Mouse (Mus musculus): ENCODE results near the gene Rasgrf1. TPM values are rescaled to one million over a fixed set of nuclear protein-coding genes. Genes with fewer than 3 reads are reported as not detected.

The Rasgrf1 gene
- polyA plus RNA-seq, 1 experiment from 2014 or later = not detected

DNA sequence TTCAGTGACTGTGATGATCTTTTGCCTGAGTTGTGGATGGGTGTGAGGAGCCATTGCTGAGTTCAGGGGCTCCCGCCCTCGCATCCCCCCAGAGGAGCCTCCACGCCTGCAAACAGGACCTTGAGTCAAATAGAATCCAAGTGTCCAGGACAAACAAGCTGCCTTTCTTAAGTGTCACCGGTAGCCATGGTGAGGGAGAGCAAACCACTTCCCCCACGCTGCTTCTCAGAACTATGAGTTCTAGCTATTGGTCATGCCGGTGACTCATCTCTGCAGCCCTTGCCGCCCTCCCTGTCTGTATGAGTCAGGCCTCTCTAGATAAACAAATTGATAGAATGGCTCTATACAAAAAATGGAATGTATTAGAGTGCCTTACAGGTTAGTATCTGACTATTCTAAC is 35.3 kb upstream of the Rasgrf1 start:
- peaks cover 38% of the 10 kb centered on the region for H3K27me3 ChIP-seq (ENCODE audit: control insufficient read depth, insufficient read depth, low read length)

DNA sequence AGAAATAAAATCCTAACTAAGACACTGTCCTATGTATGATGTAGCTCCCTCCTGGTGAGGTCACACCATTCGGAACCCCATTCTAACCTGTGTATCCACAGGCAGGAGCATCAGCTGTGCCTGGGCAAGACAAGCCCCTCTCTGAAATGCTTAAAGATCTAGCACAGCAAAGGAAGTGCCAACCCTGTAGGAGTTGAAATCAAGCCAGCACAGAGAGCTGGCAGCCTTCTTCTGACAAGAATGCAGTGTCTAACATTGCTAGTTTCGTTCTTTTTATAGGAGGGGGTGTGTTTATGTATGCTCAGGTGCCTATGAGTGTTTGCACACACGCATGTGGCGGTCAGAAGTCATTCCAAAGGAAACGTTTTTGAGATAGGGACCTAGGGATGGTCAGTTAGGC is 34.2 kb upstream of the Rasgrf1 start:
- Histone ChIP-seq H3K9ac (ENCODE audit: low read length) (no peak overlapping the region), H3K4me3 (ENCODE audit: low read depth, low read length) (no peak overlapping the region), H3K27ac (ENCODE audit: low read depth, low read length) (no peak overlapping the region), H3K36me3 (ENCODE audit: control insufficient read depth, insufficient read depth, low read length) (no peaks in the 10 kb centered on the region), H3K27me3 (ENCODE audit: control insufficient read depth, insufficient read depth, low read length) (peaks cover 34% of the 10 kb centered on the region), H3K9me3 (ENCODE audit: control insufficient read depth, low read length) (no peaks in the 10 kb centered on the region; the same call in 1 of the 2 replicates), H3K4me2 (ENCODE audit: low read depth, low read length, severe bottlenecking) (no peak overlapping the region), H3K4me1 (replicated peaks; ENCODE audit: control insufficient read depth, insufficient read depth, low read length) (no peaks in the 10 kb centered on the region)
- WGBS = 49% methylated on average over 5 of the region's 5 CpGs
- ATAC-seq (replicated peaks; ENCODE audit: low FRiP score) (no peak), DNase-seq (ENCODE audit: low spot score) (no peak)

More for the DNA sequence above, 35.3 kb upstream of the Rasgrf1 start:
- ATAC-seq (replicated peaks; ENCODE audit: low FRiP score) (no peak), DNase-seq (ENCODE audit: low spot score) (no peak)
- H3K9me3 ChIP-seq (ENCODE audit: control insufficient read depth, low read length) = no peaks in the 10 kb centered on the region; the same call in 1 of the 2 replicates
- H3K27ac ChIP-seq (ENCODE audit: low read depth, low read length) = no peak overlapping the region
- no peaks in the 10 kb centered on the region for H3K4me1 ChIP-seq (replicated peaks; ENCODE audit: control insufficient read depth, insufficient read depth, low read length)
- no peak overlapping the region for H3K4me2 ChIP-seq (ENCODE audit: low read depth, low read length, severe bottlenecking)
- no peaks in the 10 kb centered on the region for H3K36me3 ChIP-seq (ENCODE audit: control insufficient read depth, insufficient read depth, low read length)
- WGBS = 61% methylated on average over 7 of the region's 7 CpGs
- H3K9ac ChIP-seq (ENCODE audit: low read length) = no peak overlapping the region
- no peak overlapping the region for H3K4me3 ChIP-seq (ENCODE audit: low read depth, low read length)

DNA sequence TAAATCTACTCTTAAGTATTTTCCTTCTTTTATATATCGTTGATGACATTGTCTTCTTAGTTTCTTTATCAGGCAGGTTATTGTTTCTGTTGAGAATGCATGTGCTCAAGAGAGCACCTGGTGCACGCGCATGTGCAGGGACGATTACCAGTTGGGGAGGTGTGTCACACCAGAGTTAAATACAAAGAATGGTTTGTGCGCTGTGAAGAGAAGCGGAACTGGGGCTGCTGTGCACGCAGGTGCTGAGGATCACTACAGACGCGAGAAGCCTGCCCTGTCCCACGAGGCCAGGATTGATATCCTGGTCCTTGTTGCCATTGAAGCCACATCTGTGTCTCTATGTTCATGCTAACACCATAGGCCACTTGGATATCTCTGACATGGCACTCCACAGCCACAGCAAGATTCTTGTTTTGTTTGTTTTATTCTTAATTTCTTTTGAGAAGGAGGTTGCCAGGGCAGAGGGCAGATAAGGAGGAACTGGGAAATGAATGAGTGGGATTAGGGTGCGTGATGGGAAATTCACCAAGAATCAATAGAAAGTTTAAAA is 31.2 kb upstream of the Rasgrf1 start:
- no peak for DNase-seq (ENCODE audit: low spot score)
- Histone ChIP-seq H3K36me3 (ENCODE audit: control insufficient read depth, insufficient read depth, low read length) (no peaks in the 10 kb centered on the region), H3K27ac (ENCODE audit: low read depth, low read length) (no peak overlapping the region), H3K4me2 (ENCODE audit: low read depth, low read length, severe bottlenecking) (no peak overlapping the region), H3K9ac (ENCODE audit: low read length) (no peak overlapping the region), H3K4me3 (ENCODE audit: low read depth, low read length) (no peak overlapping the region), H3K9me3 (ENCODE audit: control insufficient read depth, low read length) (no peaks in the 10 kb centered on the region; the same call in 1 of the 2 replicates), H3K4me1 (replicated peaks; ENCODE audit: control insufficient read depth, insufficient read depth, low read length) (no peaks in the 10 kb centered on the region), H3K27me3 (ENCODE audit: control insufficient read depth, insufficient read depth, low read length) (peaks cover 36% of the 10 kb centered on the region)
- ATAC-seq (replicated peaks; ENCODE audit: low FRiP score) = no peak
- 55% methylated on average over 11 of the region's 11 CpGs for WGBS

DNA sequence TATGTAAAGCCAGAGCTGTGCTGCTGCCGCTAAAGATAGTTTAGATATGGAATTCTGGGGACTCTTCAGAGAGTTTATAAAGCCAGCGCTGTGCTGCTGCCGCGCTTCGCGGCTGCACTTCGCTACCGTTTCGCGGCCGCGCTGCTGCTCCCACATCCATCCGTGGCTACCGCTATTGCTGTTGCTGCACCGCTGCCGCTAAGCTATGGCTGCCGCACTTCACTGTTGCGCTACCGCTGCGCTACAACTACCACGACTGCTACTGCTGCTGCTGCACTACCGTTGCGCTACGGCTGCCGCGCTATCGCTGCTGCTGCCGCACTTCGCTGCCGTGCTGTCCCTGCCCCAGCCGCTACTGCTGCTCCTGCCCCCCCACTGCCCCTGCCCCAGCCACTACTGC is 30.1 kb upstream of the Rasgrf1 start:
- Histone ChIP-seq H3K27ac (ENCODE audit: low read depth, low read length) (no peak overlapping the region), H3K9ac (ENCODE audit: low read length) (no peak overlapping the region), H3K36me3 (ENCODE audit: control insufficient read depth, insufficient read depth, low read length) (no peaks in the 10 kb centered on the region), H3K4me2 (ENCODE audit: low read depth, low read length, severe bottlenecking) (no peak overlapping the region), H3K27me3 (ENCODE audit: control insufficient read depth, insufficient read depth, low read length) (peaks cover 34% of the 10 kb centered on the region), H3K4me1 (replicated peaks; ENCODE audit: control insufficient read depth, insufficient read depth, low read length) (no peaks in the 10 kb centered on the region), H3K4me3 (ENCODE audit: low read depth, low read length) (peak overlapping the region; percentile 0; the same call in 1 of the 2 replicates), H3K9me3 (ENCODE audit: control insufficient read depth, low read length) (no peaks in the 10 kb centered on the region; the same call in 1 of the 2 replicates)
- 59% methylated on average over 31 of the region's 31 CpGs for WGBS
- ATAC-seq (replicated peaks; ENCODE audit: low FRiP score) = peak; percentile 77
- peak; percentile 61 for DNase-seq (ENCODE audit: low spot score)

DNA sequence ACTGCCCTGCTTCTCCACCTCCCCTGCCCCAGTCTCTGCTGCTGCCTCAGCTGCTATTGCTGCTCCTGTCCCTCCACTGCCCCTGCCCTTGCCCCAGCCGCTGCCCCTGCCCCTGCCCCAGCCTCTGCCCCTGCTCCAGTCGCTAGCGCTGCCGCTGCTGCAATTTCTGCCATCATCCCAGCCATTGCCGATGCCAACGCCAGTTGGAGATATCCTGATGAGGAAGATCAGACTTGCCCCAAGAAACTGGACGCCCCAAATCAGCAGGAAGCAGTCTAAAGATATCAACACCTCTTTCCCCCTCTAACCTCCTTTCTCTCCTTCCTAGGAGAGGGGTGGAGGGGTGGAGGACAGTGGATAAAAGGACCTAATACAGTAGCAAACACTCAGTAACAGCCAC is 28.2 kb upstream of the Rasgrf1 start:
- Histone ChIP-seq H3K27ac (ENCODE audit: low read depth, low read length) (no peak overlapping the region), H3K36me3 (ENCODE audit: control insufficient read depth, insufficient read depth, low read length) (no peaks in the 10 kb centered on the region), H3K9ac (ENCODE audit: low read length) (no peak overlapping the region), H3K4me2 (ENCODE audit: low read depth, low read length, severe bottlenecking) (no peak overlapping the region), H3K27me3 (ENCODE audit: control insufficient read depth, insufficient read depth, low read length) (peaks cover 32% of the 10 kb centered on the region), H3K9me3 (ENCODE audit: control insufficient read depth, low read length) (no peaks in the 10 kb centered on the region; the same call in 1 of the 2 replicates), H3K4me1 (replicated peaks; ENCODE audit: control insufficient read depth, insufficient read depth, low read length) (no peaks in the 10 kb centered on the region), H3K4me3 (ENCODE audit: low read depth, low read length) (no peak overlapping the region)
- ATAC-seq (replicated peaks; ENCODE audit: low FRiP score) (no peak), DNase-seq (ENCODE audit: low spot score) (no peak)
- 36% methylated on average over 7 of the region's 7 CpGs for WGBS

DNA sequence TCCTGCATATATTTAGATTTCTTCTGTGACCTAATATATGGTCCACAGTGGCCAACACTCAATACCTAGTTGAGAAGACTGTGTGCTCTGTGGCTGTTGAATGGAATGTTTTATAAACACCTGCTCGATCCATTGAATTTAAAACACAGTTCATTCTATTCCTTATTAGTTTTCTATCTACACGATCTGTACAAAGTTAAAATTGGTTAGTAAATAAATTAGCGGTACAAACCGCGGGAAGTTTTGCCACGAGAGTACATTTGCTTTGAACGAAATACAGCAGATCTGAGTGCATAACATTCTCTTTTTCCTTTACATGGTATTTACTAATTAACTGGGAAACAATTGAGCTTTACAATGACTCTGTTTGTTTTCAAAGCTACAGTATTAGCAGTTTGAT is 27.1 kb upstream of the Rasgrf1 start:
- no peak for DNase-seq (ENCODE audit: low spot score)
- 47% methylated on average over 7 of the region's 7 CpGs for WGBS
- H3K4me3 ChIP-seq (ENCODE audit: low read depth, low read length) = no peak overlapping the region

DNA sequence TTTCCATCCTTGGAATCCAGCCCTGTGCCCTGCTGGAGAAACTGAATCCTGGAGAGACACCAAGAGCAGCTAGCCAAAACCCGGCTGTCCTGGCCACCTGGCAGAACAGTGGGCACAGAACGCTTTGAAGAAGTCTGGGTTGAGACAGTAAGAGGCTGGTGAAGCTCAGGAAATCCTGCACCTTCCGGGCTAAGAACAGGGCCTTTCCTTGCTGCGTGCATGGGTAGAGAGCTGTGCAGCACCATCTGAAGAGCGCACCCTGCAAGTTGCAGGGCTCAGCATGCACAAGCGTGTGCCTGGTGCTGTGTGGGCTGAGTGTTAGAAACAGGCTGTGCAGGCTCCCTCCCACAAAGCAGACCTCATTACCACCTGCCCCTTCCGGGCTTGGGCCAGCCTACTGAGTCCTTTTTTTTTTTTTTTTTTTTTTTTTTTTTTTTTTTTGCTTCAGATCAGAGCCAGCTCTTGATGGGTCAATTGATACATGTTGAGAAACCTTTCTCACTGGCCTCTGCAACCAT is 23.9 kb upstream of the Rasgrf1 start:
- Histone ChIP-seq H3K4me2 (ENCODE audit: low read depth, low read length, severe bottlenecking) (no peak overlapping the region), H3K27ac (ENCODE audit: low read depth, low read length) (no peak overlapping the region), H3K36me3 (ENCODE audit: control insufficient read depth, insufficient read depth, low read length) (no peaks in the 10 kb centered on the region), H3K9me3 (ENCODE audit: control insufficient read depth, low read length) (no peaks in the 10 kb centered on the region), H3K4me1 (replicated peaks; ENCODE audit: control insufficient read depth, insufficient read depth, low read length) (no peaks in the 10 kb centered on the region), H3K9ac (ENCODE audit: low read length) (no peak overlapping the region), H3K27me3 (ENCODE audit: control insufficient read depth, insufficient read depth, low read length) (peaks cover 20% of the 10 kb centered on the region), H3K4me3 (ENCODE audit: low read depth, low read length) (no peak overlapping the region)
- DNase-seq (ENCODE audit: low spot score) (no peak), ATAC-seq (replicated peaks; ENCODE audit: low FRiP score) (no peak)
- WGBS = 44% methylated on average over 7 of the region's 7 CpGs

More for the DNA sequence above, 27.1 kb upstream of the Rasgrf1 start:
- no peaks in the 10 kb centered on the region for H3K36me3 ChIP-seq (ENCODE audit: control insufficient read depth, insufficient read depth, low read length)
- H3K4me1 ChIP-seq (replicated peaks; ENCODE audit: control insufficient read depth, insufficient read depth, low read length) = no peaks in the 10 kb centered on the region
- no peak for ATAC-seq (replicated peaks; ENCODE audit: low FRiP score)
- peaks cover 29% of the 10 kb centered on the region for H3K27me3 ChIP-seq (ENCODE audit: control insufficient read depth, insufficient read depth, low read length)
- no peak overlapping the region for H3K4me2 ChIP-seq (ENCODE audit: low read depth, low read length, severe bottlenecking)
- no peaks in the 10 kb centered on the region; the same call in 1 of the 2 replicates for H3K9me3 ChIP-seq (ENCODE audit: control insufficient read depth, low read length)
- no peak overlapping the region for H3K9ac ChIP-seq (ENCODE audit: low read length)
- no peak overlapping the region for H3K27ac ChIP-seq (ENCODE audit: low read depth, low read length)

DNA sequence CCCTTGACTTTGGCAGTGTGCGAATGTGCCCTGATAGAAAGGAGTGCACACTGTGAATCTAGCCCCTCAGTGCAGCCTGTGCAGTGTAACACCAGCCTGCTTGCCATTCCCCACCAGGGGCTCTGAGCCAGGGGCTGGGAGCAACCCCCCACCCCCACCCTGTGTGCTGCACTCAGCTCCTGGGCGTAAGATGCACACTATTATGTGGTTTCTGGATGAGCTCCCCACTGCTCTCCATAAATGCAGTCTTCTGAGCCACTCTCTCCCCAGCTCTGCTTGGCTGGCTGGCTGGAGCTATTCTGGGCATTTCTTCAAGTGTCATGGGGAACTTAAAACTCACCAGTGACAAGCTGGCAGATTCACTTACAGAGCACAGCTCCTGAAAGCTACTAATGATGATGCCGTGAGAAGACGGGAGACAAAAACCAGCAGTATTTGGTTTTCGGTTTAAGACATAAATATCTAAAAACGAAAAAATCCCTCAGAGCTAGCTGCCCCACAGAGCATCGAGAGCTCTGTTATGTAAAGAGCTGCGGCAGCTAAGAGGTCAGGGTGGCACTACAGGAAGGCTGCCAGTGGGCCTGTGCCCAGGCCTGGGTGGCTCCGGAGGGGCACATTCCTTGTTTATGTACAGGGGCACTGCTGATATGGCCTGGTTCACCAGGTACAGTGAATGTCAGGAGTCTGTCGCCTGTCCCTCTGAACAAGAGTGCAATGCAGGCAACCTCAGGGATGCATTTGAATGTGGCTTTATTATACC is 18.0 kb upstream of the Rasgrf1 start:
- no peaks in the 10 kb centered on the region for H3K36me3 ChIP-seq (ENCODE audit: control insufficient read depth, insufficient read depth, low read length)
- no peaks in the 10 kb centered on the region for H3K4me1 ChIP-seq (replicated peaks; ENCODE audit: control insufficient read depth, insufficient read depth, low read length)
- no peak overlapping the region for H3K27ac ChIP-seq (ENCODE audit: low read depth, low read length)
- ATAC-seq (replicated peaks; ENCODE audit: low FRiP score) = no peak
- DNase-seq (ENCODE audit: low spot score) = no peak
- H3K4me2 ChIP-seq (ENCODE audit: low read depth, low read length, severe bottlenecking) = no peak overlapping the region
- 75% methylated on average over 10 of the region's 10 CpGs for WGBS
- H3K9ac ChIP-seq (ENCODE audit: low read length) = no peak overlapping the region
- H3K4me3 ChIP-seq (ENCODE audit: low read depth, low read length) = no peak overlapping the region
- H3K9me3 ChIP-seq (ENCODE audit: control insufficient read depth, low read length) = no peaks in the 10 kb centered on the region
- no peaks in the 10 kb centered on the region; the same call in 1 of the 2 replicates for H3K27me3 ChIP-seq (ENCODE audit: control insufficient read depth, insufficient read depth, low read length)

Measured in forebrain, embryonic 11.5 days (tissue).